Mouse (Mus musculus) adrenal gland, adult 2 months (tissue): Measurements from ENCODE around the gene Selenbp2. TPM values are rescaled to one million over a fixed set of nuclear protein-coding genes. Genes with fewer than 3 reads are reported as not detected.
A peak's percentile ranks its signal among the peaks of the same experiment; 100 is the strongest.
"Not testable (repeated sequence)": the region's sequence is repeated elsewhere in the genome, so short reads cannot be mapped to it uniquely, and the experiment has no call there.

ENCODE experiments used
- DNase-seq: peaks from one replicate; pipeline ENCODE4 v3.0.0; 2021
- long read RNA-seq: library from polyadenylated mRNA; stranded (forward); transcript quantifications from one replicate; pipeline ENCODE4 v2.0.0, GENCODE M21; 2021
- polyA plus RNA-seq: library from polyadenylated mRNA; depleted of rRNA; stranded (reverse); fragments of >200 nt; gene quantifications from 2 replicates; pipeline ENCODE4 v1.2.3, GENCODE M21; 2012; rRNA removed
- total RNA-seq, 2 experiments: library from RNA; stranded (reverse); gene quantifications; 2 replicates each; pipeline ENCODE4 v1.2.3; 2021

The Selenbp2 gene
- total RNA-seq, result 10 to 100 TPM; 10.5 to 15.3 TPM
- polyA plus RNA-seq, result 0.33 and 1.5 TPM in 2 replicates
- long read RNA-seq, result 0 reads

DNA sequence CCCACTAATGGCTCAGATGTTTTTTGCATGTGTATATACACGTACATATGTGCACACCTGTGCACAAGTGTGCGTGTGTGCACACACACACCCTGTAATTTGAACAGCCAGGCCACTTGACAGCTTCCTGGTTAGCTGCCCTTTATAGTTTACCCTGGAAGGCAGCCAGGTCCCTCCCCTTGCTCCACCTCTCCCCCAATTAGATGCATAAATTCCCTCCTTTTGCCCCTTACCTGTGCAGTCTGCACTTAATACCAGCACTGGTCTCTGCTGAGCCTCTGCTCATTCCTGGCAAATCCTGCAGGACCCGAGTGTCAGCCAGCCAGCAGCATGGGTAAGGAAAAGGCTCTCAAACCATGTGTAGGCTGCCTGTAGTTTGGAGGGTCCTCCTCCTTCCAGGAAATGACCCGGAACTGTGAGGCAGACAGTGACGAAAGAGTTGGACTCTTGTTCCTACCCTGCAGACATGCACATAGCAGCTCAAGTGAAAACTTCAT is at the start of gene Selenbp2:
TSS of gene Selenbp2 (plus strand) at position 228 of the 497 bp plus-strand sequence.
- no peak for DNase-seq

DNA sequence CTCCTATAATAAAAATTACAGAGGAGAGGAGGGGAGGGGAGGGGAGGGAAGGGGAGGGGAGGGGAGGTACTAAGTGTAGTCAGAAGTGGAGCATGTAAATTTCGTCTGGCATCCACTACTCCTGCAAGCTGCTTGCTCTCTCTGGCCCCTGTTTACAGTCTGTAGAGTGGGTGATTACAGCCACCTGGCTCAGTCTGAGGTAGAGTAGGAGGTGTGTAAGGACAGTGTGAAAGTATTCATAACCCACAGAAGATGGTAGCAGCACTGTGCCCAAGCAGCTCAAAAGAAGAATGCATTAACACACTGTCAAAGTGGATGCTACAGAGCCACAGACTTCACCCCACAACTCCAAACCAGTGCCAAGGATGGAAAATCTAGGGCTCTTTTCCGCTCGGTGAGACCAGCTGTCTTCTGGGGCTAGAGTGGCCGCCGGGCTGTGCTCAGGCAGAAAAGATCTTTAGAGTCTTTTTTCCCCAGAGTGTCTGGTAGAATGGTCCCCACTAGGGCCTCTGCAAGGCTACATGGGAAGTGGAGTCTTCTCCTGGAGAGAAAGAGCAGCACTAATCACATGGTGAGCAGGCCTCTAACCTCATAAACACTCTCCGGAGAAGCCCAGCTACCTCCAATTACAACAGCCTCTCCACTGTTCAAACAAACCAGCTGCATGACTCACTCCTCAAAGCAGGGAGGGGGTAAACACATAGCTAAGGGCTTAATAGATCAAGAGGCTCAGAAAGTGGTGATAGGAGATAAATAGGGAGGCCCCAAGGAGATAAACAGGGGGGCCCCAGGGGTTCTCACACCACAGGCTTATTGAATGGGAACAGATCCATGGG is 44.4 kb upstream of the Selenbp2 start:
- DNase-seq, result peak; percentile 73

DNA sequence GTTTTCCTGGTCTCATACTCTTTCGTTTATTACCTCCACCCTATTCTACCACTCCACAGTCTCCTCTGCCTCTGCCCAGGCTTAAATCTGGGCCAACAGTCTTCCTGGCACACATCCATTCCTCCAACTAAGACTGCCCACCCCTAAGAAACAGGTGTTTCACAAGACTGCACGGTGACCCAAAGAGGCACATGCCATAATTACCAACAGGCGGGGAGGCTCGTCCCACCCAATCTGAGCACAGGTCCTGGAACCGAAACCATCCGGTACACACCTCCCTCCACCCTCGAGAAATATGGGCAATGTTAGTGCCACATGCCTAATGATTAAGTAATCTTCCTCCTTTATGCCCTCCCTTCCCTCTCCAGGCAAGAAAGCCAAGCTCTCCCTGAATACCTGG is 42.9 kb upstream of the Selenbp2 start:
- DNase-seq, result no peak

DNA sequence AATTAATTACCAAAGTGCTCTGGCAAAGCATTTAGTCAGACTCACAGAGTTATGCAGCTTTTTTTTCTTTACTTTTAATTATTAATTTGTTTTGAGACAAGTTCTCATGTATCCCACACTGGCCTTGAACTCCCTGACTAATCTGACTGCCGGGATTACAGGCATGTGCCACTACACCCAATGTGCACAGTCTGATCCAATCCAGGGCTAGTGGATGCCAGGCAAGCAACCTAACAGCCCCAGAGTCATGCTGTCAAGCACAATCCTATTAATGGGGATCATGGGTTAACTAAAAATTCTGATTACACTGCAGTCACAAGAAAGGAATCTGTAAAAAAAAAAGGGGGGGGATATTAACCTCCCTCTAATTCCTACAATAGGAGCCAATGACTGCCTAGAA is 39.4 kb upstream of the Selenbp2 start:
- DNase-seq, result not testable (repeated sequence)

DNA sequence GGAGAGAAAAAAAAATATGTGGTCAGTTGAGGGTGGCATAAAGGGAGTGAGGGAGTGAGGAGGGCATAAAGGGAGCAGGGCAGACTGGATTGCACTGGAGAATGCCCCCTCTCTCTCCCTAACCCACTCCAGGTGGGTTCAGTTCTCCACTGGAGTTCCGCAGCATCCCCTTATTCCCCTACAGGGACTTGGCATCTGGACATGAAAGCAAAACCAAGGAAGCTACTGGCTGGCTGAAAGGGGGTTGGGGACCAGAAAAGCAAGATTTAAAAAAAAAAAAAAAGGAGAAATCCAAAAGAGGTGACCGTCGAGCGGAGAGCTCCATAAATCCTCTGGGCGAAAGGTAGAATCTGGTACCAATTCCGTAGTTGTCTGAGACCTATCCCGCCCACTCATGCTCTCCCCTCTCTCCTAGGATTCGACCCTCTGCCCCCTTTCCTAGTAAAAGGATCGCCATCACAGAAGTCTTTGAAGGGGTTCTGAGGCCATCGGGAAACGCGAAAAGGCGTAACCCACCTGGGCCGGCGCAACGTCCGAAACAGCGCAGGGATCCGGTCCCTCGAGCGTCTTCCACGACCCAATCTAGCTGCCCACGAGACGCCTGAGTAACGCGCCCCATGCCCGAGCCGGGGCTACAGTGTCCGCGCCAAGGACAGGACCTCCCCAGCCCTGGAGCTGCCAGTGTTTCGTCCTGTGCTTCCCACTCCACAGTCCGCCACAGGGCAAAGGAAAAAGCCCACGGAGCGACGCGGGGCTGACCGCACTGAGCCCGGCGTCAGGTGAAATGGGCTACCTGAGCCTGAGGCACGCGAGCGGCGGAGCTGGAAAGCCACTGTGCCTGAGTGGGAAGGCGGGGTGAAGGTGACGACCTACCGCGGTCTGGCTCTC is 35.3 kb upstream of the Selenbp2 start:
- DNase-seq, result not testable (repeated sequence)

DNA sequence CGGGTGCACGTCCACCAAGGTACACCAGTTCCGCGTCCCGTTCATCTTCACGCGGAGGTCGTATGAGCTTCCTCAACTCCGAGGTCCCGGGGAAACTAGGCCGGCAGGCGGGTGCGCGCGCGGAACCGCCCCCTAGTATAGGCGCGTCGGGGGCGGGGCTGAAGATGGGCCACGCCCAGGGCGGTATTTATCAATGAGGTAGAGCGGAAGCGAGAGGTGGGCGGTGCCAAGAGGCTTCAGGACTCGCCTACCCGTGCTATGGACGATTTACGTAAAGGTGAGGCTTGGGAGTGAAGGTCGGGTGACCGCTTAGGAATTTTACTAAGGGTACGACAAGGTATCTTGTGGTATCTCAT is 34.6 kb upstream of the Selenbp2 start, which contains the start of gene Tuft1:
TSS of gene Tuft1 (minus strand) at position 133 of the 356 bp plus-strand sequence.
- peak; percentile 91 for DNase-seq

DNA sequence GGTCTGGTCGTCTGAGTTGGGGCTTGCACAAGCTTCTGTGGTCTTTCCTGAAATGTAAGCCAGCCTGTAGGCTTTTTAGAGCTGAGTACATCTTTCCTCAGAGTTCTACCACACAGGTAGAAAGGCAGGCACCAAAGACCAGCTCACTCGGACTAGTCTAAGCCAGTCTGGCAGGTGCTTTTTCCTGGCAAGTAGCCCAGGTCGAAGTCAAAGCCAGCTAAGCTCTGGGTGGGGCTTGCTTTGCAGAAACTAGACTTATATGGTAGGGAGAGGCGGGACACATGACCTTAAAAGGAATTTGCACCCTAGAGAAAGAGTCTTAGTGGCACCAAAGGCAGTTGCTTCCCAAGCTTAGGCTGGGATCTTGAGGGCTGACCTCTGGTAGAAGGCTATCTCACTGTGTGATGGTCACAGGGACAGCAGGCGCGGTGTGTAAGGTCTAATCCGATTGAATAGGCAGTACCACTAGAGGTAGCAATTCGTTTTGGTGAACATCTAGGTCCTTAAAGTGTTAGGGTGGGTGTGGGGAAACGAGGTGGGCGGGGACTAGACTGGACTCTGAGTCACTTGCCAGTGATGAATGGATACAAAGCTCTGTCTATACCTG is 34.1 kb upstream of the Selenbp2 start:
- DNase-seq, result peak; percentile 31

DNA sequence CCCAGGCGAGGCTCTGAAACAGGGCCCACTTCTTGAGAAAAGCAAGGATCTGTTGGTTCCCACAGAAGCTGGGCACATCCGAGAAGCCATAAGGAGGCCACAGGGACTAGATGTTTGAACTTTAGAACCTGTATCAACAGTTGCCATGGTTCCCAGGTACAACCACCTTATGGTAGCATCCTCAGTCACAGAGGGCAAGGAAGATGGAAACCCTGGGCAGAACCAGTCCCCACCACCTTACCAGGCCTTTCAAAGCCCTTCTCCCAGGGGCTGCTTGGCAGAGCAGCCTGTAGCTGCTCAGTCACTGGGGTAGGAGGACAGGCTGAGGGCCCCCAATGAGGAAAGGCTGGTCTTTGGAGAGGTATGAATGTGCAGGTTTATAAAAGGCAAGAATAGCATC is 32.5 kb upstream of the Selenbp2 start:
- not testable (repeated sequence) for DNase-seq

DNA sequence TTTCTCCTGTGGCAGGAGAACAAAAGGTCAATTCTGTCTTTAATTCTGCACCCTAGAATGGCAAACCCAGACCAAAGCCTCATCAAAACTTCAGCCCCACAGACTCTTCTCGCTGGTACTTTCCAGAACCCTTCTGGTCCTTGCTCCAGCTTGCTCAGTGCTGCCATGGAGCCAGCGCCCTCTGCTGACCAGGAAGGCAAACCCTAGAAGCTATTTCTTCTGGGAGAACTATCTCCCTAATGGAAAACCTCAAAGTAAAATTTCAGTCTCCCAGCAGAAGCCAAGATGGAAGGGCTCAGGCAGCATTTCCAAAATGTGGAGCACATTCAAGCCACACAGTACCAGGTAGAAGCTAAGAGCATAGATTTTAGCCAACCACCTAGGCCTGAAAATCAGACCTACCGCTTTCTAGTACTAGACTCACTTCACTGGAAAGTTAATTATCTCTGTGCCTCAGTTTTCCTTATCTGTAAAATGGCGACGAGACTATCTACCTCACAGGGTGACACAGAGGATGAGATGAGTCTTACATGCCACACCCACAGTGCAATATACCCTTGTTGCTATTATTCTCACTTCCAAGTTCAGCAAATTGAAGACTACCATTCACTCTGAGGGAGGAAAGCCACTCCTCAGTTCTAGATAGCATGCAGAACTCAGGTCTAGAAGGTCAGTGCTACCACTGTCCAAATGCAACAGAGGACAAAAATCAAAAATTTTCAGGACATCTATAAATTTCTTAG is 28.1 kb upstream of the Selenbp2 start:
- DNase-seq, result not testable (repeated sequence)

DNA sequence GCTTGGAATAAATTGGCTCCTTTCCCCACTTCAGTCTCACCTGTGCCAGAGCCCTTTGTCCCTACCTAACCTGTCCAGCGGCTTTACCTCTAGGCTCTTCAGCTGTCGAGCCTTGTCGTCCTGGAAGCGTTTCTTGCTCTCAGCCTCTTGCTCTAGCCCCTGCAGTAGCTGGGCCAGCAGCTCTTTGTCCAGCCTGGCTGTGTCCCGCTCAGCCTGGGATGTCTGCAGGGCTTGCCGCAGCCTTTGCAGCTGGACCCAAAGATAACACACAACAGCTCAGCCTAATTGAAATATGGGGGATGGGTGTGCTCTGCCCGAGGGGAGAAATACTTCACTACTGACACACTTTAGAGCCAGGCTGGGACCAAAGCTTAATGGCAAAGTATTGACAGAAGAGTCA is 27.5 kb upstream of the Selenbp2 start:
- not testable (repeated sequence) for DNase-seq

DNA sequence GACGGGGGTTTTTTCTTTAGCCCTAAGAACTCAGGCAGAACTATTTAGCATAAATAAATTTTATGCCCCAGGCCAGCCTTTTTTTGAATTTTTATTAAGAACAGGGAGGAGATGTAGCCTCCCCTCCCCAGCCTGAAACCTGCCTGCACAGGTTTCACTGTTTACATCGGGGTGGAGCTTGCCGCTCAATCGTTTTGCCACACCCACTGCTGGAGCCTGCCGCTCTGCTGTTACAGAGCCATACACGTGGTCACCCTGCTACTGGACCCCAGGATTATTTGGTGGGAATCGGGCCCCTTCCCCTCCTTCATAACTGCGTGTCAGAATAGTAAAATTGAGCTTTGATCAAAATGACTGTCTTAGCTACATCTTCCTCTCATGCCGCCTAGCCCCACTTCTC is 18.3 kb upstream of the Selenbp2 start:
- not testable (repeated sequence) for DNase-seq

DNA sequence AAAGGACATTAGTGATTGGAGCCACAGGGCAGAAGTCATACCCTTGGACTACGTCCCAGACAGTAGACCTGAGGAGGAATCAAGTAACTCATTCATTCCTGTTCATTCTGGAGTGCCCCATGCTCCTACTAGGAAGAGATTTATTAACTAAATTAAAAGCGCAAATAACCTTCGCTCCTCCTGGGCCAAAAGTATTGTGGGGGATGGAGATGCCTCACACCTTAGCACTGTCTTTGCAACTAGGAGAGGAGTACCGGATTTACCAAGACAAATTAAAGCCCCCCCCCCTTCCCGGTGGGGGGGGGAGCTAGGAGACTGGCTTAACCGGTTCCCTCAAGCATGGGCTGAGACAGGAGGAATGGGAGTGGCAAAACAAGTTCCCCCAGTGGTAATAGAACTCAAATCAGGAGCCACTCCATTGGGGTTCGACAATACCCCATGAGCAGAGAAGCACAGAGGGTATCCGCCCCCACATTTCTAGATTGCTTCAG is 14.0 kb upstream of the Selenbp2 start:
- no peak for DNase-seq

DNA sequence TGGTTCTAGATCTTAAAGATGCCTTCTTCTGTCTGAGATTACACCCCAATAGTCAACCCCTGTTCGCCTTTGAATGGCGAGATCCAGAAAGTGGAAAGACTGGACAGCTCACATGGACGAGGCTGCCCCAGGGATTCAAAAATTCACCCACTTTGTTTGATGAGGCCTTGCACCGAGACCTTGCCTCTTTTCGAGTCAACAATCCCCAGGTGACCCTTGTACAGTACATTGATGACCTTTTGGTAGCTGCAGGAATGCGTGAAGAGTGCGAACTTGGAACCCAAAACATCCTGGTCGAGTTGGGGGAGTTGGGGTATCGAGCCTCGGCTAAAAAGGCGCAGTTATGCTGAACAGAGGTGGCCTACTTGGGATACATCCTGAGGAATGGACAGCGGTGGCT is 13.3 kb upstream of the Selenbp2 start:
- not testable (repeated sequence) for DNase-seq

DNA sequence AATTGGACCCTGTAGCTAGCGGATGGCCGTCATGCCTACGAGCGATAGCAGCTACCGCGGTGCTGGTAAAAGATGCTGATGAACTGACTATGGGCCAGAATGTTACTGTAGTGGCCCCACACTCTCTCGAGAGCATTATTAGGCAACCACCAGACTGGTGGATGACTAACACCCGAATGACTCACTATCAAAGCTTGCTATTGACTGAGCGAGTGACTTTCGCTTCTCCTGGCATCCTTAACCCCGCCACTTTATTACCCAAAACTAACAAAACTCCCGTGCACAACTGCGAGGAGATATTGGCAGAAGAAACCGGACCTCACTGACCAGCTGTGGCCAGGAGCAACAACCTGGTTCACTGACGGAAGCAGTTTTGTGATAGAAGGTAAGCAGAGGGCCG is 12.6 kb upstream of the Selenbp2 start:
- DNase-seq, result peak; percentile 67

DNA sequence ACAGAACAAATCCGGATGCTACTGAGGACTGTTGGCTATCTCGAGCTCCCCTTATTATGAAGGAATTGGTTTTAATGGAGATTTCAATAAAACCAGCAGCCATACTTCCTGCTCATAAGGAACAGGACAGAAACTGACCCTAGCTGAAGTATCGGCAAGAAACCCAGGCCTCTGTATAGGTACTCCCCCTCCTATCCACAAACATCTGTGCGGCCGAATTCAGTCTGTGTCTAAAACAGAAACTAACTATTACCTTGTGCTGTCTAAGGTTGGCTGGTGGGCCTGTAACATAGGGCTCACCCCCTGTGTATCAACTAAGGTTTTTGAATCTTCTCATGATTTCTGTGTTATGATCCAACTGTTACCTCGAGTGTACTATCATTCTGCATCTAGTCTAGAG is 9.7 kb upstream of the Selenbp2 start:
- DNase-seq, result no peak

DNA sequence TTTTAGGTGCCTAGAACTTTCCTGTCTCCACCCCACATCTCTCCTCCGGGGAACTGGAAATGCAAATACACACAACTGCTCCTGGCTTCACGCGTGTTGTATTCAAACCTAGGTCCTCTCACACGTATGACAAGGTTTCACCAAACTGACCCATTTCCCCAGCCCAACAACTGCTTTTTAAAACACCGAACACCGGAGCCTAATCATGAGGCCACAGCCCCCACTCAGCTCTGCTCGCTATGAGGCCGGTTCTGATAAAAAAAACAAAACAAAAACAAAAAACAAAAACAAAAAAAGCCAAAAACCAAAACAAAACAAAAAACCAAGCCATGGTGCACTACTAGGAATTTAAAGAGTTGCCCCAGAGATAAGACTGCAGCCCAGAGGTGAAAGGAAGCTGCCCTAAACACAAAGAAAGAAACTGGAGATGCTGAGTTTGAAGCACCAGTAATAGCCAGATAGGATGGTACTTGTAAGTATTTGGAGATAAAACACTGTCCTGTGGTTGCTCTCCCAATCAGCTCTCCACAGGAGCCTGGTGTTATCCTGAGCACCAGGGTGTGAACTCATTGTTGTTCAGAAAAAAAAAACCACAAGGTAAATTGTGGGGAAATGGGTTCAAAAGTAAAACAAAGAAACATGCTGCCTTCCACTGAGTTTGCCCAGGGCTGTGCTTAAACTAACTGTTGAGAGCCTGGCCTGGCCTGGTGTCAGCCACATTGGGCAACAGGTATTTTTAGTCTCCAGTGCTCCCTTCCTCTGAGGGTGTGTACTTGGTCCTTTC is 7.2 kb upstream of the Selenbp2 start:
- not testable (repeated sequence) for DNase-seq

DNA sequence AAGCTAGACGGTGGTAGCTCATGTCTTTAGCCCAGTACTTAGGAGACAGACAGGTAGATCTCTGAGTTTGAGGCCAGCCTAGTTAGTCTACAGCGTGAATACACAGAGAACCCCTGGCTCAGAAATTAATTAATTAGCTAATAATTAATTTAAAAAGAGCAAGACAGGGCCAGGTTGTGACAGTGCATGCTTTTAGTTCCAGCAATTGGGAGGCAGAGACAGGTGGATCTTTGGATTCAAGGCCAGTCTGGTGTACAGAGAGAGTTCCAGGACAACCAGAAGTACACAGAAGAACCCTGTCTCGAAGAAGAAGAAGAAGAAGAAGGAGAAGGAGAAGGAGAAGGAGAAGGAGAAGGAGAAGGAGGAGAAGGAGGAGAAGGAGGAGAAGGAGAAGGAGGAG is 4.7 kb upstream of the Selenbp2 start:
- not testable (repeated sequence) for DNase-seq

DNA sequence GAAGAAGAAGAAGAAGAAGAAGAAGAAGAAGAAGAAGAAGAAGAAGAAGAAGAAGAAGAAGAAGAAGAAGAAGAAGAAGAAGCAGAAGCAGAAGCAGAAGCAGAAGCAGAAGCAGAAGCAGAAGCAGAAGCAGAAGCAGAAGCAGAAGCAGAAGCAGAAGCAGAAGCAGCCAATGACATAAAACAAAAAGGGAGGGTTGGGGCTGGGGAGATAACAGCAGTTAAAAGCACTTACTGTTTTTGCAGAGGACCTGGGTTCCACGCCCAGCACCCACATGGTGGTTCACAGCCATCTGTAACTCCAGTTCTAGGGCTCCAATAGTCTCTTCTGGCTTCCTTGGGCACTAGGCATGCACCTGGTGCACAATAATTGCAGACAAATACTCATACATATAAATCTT is 4.2 kb upstream of the Selenbp2 start:
- DNase-seq, result not testable (repeated sequence)

DNA sequence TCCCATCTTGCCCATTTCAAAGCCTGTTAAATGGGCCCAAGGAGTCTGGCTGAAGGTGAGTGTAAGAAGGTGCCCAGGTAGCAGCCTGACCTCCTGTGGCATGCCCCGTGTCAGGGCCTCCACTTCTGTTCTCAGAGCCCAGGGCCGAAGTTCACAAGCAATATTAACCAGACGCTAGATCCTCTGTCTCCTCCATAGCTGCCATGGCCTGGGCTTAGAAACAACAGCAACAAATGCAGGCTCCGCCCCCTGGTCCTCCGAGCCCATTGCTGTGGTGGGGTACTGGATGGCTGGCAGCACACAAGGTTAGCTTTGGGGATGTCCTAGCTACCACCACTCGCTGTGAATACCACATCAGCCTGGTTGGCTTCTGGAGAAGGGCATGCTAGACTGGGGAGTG is 3.2 kb upstream of the Selenbp2 start:
- DNase-seq, result not testable (repeated sequence)

DNA sequence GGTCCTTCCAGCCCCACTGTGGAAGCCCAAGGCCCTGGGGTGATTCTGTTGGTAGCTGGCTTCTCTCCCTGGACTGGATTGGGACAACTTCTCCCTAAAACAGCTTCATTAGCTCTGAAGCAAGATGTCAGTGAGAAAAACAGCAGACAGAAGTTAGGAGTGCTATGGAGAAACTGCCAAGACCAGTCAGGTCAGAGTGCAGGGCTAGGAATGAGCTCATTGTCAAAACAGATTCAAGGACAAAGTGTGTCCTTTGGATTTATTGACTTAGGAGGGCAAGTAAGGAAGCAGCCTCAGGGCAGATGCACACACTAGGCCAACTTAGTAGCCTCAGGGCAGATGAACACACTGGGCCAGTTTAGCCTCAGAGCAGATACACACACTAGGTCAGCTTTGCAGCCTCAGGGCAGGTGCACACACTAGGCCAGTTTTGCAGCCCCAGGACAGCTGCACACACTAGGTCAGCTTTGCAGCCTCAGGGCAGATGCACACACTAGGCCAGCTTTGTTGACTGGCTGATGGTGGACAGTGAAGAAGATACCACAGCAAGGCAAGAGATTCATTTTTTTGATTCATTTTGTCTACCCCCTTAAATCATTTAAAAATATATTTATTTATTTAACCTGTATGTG is 2.6 kb upstream of the Selenbp2 start:
- DNase-seq, result peak; percentile 58
